Mouse (Mus musculus) B cell, adult 2 months (primary cell): ENCODE data around the gene Acsf2.
"Not testable (repeated sequence)": the region's sequence is repeated elsewhere in the genome, so short reads cannot be mapped to it uniquely, and the experiment has no call there.

Experiments used
- DNase-seq, 2 experiments: peaks; one replicate each; pipeline ENCODE4 v3.0.0; 2022

Acsf2 gene

DNA sequence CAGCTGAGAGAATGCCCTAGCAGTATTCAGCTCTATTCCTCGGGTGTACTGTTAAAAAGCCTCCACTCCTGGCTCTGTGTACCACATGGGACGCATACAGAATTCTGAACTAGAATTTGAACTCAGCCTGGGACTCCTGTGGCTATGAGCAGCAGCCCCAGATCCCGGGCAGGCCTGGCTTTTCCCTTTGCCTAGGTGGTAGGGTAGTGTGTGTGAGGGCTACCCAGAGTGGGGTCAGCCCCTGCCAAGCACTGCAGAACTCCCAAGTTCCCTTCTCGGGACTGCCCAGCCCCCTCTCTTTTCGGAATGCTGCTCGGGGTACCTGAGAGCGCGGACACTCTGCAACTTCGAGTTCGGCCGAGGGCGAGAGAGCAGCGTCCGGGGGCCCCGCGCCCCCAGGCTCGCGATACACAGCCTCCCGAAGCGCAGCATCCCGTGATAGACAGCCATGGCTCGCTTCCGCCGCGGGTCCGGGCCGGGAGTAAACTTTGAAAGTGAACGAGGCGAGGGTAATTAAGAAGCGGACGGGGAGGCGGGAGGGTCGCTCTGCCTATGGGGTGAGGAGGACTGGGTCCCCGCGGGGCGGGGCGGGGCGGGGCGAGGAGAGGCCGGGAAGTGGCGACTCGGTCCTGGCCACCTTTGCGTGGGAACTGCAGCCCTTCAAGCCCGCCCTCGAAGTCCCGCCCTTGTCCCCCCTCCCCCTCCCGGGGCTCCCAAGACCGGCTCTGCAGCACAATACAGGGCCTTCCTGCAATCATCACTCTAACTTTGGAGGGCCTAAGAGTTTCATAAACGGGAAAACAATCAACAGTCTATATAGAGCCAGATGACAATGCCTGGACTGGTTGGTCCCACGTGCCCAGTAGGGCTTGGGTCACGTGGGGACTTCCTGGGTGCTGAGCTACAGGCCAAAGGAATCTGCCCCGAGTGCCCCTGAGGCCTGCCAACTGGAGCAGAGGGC lies at the start of gene Acsf2:
Gene Acsf2 (minus strand): TSS at position 551 of the 961 bp plus-strand sequence.
- DNase-seq, result peak; percentile 77 to 78

DNA sequence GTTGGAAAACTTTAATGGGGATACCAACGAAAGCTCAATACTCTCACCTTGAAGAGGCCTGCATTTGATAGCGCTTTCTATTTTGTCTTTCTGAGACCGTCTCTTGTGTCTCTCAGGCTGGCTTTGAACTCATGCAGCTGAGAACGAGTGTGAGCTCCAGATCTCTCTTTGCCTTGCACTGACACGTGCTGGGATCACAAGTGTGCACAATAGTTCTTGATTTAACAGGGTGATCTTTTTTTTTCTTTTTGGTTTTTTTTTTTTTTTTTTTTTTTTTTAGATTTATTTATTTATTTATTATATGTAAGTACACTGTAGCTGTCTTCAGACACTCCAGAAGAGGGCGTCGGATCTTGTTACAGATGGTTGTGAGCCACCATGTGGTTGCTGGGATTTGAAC lies 49.6 kb upstream of the Acsf2 start:
- DNase-seq, result not testable (repeated sequence)

GRCm38 (mm10) chr11:94646457-94646856 lies 44.8 kb upstream of the Acsf2 start:
- no peak for DNase-seq

DNA sequence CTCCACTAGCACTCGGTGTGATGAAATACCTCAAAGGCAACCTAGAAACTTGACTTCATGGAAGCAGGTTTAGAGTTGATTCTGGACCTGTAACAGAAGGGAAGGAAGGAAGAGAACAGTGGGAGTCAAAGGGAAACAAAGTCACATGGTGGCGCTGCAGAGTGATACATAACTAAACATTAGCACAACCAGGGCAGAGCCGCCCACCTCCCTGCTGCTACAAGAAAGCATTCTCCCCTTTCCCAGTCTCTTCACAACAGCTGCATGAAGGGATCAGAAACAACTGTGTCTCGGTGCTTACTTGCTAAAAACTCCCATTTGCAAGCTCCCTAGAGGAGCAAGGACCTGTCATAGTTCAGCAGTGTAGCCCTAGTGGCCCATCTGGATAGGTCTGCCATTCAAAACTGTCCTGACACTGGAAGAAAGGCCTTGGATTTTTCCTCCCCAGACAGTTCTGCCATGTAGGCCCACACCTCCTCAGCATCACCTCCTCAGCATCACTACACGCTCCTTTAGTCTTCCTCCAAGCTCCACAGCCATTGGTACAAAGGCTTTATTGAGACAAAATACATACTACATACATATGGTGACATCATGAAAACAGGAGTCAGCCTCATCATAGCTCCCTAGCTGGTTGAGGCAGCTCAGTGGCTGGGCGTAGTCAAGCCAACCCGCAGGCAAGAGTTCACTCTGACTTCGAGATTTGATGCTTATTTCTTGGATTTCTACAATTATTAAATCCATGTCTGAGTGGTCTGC lies 43.0 kb upstream of the Acsf2 start:
- no peak for DNase-seq

GRCm38 (mm10) chr11:94634431-94634830 lies 32.8 kb upstream of the Acsf2 start:
- no peak for DNase-seq

DNA sequence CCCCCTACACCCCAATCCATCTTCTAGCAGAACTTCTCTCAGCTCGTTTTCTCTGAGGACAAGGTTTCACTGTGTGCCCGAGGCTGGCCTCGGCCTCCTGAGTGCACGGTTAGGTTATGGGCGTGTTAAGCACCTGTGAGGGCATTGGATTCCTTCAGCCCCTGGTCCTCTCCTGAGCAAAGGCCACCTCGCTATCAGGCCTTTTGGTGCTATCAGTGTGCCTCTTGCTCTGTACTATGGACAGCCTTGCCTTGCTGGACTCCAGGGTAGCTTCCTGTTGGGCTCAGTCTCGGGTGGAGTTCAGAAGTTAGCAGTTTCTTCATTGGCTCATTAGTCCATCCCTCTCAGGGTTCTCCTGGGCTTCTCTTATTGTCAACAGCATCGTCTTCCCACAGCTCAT lies 31.3 kb upstream of the Acsf2 start:
- no peak for DNase-seq

- no peak for DNase-seq
These were observed 30.3 kb upstream of the Acsf2 start for GRCm38 (mm10) chr11:94631969-94632368.

GRCm38 (mm10) chr11:94630199-94631011 lies 28.7 kb upstream of the Acsf2 start:
- DNase-seq, result peak in 1 of 2 experiments; percentile 35

GRCm38 (mm10) chr11:94629884-94630198 lies 28.2 kb upstream of the Acsf2 start:
- no peak for DNase-seq

DNA sequence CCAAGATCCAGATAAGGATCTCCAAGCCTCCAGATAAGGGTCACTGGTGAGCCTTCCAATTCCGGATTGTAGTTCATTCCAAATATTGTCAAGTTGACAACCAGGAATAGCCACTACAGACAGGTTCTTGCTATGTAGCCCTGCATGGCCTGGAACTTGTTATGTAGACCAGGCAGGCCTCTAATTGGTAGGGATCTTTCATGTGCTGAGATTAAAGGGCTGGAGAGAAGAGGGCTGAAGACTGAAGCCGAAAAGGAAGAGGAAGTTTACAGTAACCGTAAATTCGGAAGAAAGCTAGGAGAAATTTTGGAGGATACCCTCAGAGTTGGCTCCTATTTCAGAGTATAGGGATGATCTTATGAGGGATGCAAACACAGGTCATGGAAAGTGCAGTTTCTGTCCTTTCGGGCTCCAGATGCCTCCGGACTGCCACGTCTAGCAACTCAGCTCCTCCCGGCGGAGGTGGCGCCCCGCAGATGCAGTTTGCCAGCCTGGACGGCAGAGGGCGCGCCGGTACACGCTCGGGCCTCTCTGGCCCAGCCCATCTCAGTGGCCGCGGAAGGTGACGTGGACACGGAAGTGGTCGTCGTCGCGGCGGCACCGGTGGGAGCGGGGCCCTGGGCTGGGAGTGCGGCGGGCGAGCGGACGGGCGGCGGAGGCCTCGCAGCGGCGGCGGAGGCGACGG lies 27.7 kb upstream of the Acsf2 start, which contains the start of gene Lrrc59:
Gene Lrrc59 (plus strand): TSS at position 569 of the 685 bp plus-strand sequence.
- peak; percentile 97 to 98 for DNase-seq

DNA sequence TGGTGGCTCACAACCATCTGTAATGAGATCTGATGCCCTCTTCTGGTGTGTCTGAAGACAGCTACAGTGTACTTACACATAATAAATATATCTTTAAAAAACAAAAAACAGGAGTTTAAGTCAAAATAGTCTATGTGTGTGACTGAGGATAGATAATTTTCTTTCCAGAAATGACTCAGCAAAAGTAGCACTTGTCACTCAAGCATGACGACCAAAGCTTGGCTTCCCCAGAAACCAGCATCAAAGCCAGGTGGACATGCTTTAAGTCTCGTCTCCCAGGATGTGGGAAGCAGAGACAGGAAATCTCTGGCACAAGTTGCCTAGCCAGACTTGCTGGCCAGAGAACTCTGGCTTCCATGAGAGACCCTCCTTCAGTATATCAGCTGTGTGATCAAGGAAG lies 20.5 kb upstream of the Acsf2 start:
- no peak for DNase-seq

DNA sequence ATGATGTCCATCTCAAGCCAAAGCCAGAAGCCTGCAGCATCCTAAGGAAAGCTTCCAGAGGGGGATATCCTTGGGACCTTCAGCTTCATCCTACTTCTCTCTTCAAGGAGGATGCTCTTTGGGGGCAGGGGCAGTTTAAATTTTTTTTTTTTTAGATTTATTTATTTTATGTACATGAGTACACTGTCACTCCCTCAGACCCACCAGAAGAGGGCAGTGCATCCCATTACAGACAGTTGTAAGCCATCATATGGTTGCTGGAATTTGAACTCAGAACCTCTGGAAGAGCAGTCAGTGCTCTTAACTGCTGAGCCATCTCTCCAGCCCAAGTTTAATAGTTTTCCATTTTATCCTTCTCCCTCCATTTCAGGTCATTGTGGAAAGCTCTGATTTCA lies 19.8 kb upstream of the Acsf2 start:
- peak; percentile 23 to 24 for DNase-seq

- no peak for DNase-seq
These were observed 19.2 kb upstream of the Acsf2 start for GRCm38 (mm10) chr11:94620766-94621457.

DNA sequence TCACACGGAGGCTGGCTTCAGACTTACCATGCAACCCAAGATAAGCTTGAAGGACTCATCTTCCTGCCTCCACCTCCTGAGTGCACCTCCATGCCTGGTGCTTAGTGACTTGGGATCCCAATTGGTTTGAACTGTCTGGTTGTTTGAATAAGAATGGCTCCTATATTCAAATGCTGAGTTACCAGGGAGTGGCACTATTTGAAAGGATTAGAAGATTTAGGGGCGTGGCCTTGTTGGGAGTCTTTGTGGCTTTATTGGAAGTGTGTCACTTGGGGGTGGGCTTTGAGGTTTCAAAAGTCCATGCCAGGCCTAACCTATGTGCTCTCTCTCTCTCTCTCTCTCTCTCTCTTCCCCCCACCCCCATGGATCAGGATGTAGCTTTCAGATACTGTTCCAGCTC lies 16.0 kb upstream of the Acsf2 start:
- DNase-seq, result no peak

DNA sequence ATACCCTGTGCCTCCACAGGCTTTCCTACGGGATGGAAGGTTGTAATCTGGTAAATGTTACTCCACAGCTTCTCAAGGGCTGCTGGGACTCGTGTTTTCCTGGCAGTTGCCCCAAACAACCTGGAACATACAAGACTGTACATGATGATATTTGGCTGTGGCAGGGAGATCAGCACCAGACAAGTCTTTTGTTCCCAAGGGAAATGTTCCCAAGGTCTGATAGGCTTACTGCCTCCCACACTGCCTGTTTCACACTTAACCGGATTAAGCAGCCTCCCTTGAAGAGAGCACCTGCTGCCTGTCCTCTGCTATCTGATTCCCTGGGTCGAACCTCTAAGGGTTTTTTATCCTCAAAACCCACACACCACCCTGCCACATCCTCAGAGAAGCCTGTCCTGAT lies 13.8 kb upstream of the Acsf2 start:
- DNase-seq, result no peak

- DNase-seq, result no peak
These were observed 12.9 kb upstream of the Acsf2 start for GRCm38 (mm10) chr11:94614603-94615002.

GRCm38 (mm10) chr11:94610744-94611740 lies 9.4 kb upstream of the Acsf2 start:
- DNase-seq, result peak; percentile 21 to 47

GRCm38 (mm10) chr11:94602356-94602955 lies 785 bp upstream of the Acsf2 start:
- DNase-seq, result no peak

DNA sequence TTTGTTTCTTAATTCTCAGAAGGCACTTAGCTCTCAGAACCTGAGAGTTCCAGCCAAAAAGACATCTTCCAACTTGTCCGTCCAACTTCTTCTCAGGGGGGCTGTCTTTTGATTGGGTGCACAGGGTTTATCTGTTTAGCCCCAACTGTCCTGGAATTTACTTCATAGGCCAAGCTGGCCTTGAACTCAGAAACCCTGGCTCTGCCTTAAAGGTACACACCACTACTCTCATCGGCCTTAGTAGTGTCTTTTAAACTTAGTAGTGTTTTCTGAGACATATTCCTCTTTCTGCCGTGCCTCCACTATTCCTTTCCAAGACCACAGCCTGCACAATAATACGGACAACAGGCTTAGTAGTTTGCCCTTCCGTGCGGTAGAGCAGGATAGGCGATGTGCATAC lies 1.2 kb downstream of the Acsf2 start:
- DNase-seq, result no peak
